Mouse (Mus musculus) neural tube, embryonic 13.5 days (tissue): ENCODE measurements at regions not wholly inside any gene's neighbourhood (a gene's known extent, or its start where the extent isn't known, plus 50 kb on each side); places are given as distances from the start of the nearest gene placed in this dataset.

ENCODE experiments used
- ATAC-seq: fragments of 200-750 bp; cut with Nextera tagmentation; 2 replicates; pipeline ENCODE4 v1.8.0; 2017; ENCODE audit warnings: low read depth, mild to moderate bottlenecking, moderate TSS enrichment, moderate library complexity
- H3K27ac ChIP-seq: fragments of 300-500 bp; sonication (generic); replicated peaks from 2 replicates; pipeline ENCODE4 v1.5.1; 2015; ENCODE audit warnings: moderate library complexity, mild to moderate bottlenecking, inconsistent platforms
- H3K27me3 ChIP-seq: fragments of 300-500 bp; sonication (generic); 2 replicates; pipeline ENCODE4 v1.6.1; 2015; ENCODE audit warnings: mild to moderate bottlenecking, inconsistent platforms
- H3K36me3 ChIP-seq: fragments of 300-500 bp; sonication (generic); 2 replicates; pipeline ENCODE4 v1.6.1; 2015; ENCODE audit warnings: mild to moderate bottlenecking, inconsistent platforms
- H3K4me1 ChIP-seq: fragments of 300-500 bp; sonication (generic); replicated peaks from 2 replicates; pipeline ENCODE4 v1.6.1; 2015; ENCODE audit warnings: inconsistent platforms
- H3K4me2 ChIP-seq: fragments of 300-500 bp; sonication (generic); 2 replicates; pipeline ENCODE4 v1.6.1; 2015; ENCODE audit warnings: inconsistent platforms, mild to moderate bottlenecking, moderate library complexity
- H3K4me3 ChIP-seq: fragments of 300-500 bp; sonication (generic); 2 replicates; pipeline ENCODE4 v1.5.1; 2015; ENCODE audit warnings: mild to moderate bottlenecking, inconsistent platforms
- H3K9ac ChIP-seq: fragments of 300-500 bp; sonication (generic); 2 replicates; pipeline ENCODE4 v1.6.1; 2015; ENCODE audit warnings: moderate library complexity, mild to moderate bottlenecking, inconsistent platforms
- H3K9me3 ChIP-seq: fragments of 300-500 bp; sonication (generic); 2 replicates; pipeline ENCODE4 v1.6.1; 2016; ENCODE audit warnings: inconsistent platforms
- WGBS: fragments of 180-500 bp; shearing (Covaris S2); methylation state at CpG from one replicate; pipeline ENCODE4 v1.1.7; 2015; 5-methylcytosine and 5-hydroxymethylcytosine counted together

DNA sequence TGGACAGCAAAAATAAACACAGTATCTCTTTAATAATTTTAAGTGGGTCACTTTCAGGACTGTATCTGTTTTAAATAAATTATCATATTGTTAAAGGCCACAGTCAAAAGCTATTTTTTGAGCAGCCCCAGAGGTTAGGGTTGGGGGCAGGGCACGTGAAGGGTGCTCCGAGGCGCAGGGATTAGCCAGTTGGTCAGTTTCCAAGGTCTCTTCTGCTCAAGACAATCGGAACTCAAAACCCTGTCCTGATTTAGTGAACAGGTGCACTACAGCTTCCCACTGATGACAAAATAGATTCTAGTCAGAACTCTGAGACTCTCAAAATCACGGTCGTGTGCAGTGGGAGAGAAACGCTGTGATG is 337.3 kb upstream of the 4930535I16Rik start:
- no peak for ATAC-seq
- H3K4me2 ChIP-seq, result no peak overlapping the region
- no peak overlapping the region for H3K27ac ChIP-seq
- H3K9me3 ChIP-seq, result no peaks in the 10 kb centered on the region
- H3K4me3 ChIP-seq, result no peak overlapping the region
- H3K4me1 ChIP-seq, result peaks cover 27% of the 10 kb centered on the region
- H3K27me3 ChIP-seq, result peaks cover 56% of the 10 kb centered on the region
- no peak overlapping the region for H3K9ac ChIP-seq
- WGBS, result 46% methylated on average over 7 of the region's 7 CpGs
- H3K36me3 ChIP-seq, result no peaks in the 10 kb centered on the region

DNA sequence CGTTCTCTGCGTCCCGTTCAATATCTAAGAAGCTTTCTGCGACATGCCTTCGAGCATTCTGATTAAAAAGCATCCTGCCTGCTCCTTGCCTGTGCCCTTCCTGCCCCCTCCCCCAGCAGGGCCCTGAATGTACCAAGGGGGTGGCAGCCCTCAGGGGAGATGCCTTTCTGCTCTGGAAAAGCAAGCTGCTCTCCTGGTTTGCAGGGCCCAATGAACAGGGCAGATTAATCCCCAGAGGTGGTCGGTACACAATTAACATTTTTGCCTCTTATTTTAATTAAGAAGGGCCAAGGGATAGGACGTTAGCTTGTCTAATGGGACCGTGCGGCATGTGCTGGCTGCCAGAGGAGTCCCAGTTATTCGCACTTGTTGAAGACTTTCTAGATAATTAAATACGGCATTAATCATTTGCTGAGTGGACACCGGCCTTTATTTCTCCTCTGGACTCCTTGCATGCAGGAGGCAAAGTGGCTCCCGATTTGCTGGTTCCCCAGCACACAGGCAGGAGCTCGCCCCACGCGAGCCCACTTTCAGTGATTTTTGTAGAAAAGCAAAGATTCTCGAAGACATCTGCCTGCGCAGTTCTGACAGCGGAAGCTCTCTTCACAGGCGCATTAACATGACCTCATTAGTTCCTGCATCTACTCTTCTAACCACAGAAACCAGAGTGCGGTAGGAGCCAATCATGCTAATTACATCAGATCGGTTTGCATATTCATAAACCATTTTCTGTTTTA is 336.8 kb upstream of the 4930535I16Rik start:
- H3K4me2 ChIP-seq, result peak overlapping the region; percentile 12; the same call in 1 of the 2 replicates
- peaks cover 27% of the 10 kb centered on the region for H3K4me1 ChIP-seq
- H3K36me3 ChIP-seq, result no peaks in the 10 kb centered on the region
- H3K27ac ChIP-seq, result no peak overlapping the region
- H3K4me3 ChIP-seq, result no peak overlapping the region
- H3K9ac ChIP-seq, result no peak overlapping the region
- H3K9me3 ChIP-seq, result no peaks in the 10 kb centered on the region
- 27% methylated on average over 22 of the region's 22 CpGs for WGBS
- ATAC-seq, result 0 out of 2 replicates have a peak, but pooled peaks have one; percentile 46
- H3K27me3 ChIP-seq, result peaks cover 60% of the 10 kb centered on the region

DNA sequence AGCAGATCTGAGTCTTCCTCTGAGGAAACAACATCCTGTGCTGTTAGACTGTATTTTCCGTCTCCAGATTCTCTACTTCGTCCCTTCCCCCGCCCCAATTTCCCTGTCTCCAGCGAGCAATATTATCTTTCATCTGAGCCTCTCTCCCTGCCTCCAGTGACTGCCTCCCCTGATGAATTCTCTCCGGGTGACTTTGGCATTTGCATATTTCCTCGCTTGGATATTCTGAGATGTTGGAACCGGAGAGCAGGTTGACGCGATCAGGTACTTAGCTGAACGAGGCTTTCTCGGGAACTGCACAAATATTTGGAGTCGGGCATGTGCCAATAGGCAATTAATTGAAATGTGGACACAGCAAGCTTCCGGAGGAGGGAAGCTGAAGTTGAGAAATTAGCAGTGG is 323.8 kb upstream of the 4930535I16Rik start:
- H3K27me3 ChIP-seq, result peaks cover 40% of the 10 kb centered on the region
- H3K9ac ChIP-seq, result 0 out of 2 replicates have a peak overlapping the region, but pooled peaks have one; percentile 26
- 0 out of 2 replicates have a peak overlapping the region, but pooled peaks have one; percentile 42 for H3K27ac ChIP-seq
- H3K4me2 ChIP-seq, result 0 out of 2 replicates have a peak overlapping the region, but pooled peaks have one; percentile 21
- no peak overlapping the region for H3K4me3 ChIP-seq
- peaks cover 39% of the 10 kb centered on the region for H3K4me1 ChIP-seq
- no peaks in the 10 kb centered on the region for H3K36me3 ChIP-seq
- ATAC-seq, result no peak
- no peaks in the 10 kb centered on the region for H3K9me3 ChIP-seq
- WGBS, result 35% methylated on average over 13 of the region's 13 CpGs

DNA sequence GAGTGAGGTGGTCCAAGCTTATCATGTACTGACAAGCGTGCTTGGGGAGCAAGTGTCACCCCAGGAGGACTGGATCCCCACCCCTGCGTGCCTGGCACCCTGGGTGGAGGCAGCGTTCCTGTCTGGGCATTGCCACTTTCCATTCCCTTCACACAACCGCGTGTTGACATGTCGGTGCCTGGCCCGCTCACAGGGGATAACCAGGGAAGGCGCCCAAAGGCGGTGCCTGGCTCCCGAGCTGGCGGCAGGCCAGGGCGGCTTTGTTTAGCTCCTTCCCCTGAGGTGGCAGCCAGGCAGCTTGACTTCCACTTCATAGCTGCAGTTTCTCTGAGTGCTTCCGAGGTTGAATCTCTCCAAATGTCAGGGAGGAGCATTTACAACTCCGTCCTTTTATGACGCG is 318.7 kb upstream of the 4930535I16Rik start:
- H3K4me1 ChIP-seq, result peaks cover 30% of the 10 kb centered on the region
- no peak overlapping the region for H3K4me2 ChIP-seq
- H3K27me3 ChIP-seq, result peaks cover 63% of the 10 kb centered on the region
- H3K4me3 ChIP-seq, result no peak overlapping the region
- no peaks in the 10 kb centered on the region for H3K36me3 ChIP-seq
- 34% methylated on average over 16 of the region's 16 CpGs for WGBS
- no peak overlapping the region for H3K9ac ChIP-seq
- H3K27ac ChIP-seq, result no peak overlapping the region
- no peak for ATAC-seq
- no peaks in the 10 kb centered on the region for H3K9me3 ChIP-seq

DNA sequence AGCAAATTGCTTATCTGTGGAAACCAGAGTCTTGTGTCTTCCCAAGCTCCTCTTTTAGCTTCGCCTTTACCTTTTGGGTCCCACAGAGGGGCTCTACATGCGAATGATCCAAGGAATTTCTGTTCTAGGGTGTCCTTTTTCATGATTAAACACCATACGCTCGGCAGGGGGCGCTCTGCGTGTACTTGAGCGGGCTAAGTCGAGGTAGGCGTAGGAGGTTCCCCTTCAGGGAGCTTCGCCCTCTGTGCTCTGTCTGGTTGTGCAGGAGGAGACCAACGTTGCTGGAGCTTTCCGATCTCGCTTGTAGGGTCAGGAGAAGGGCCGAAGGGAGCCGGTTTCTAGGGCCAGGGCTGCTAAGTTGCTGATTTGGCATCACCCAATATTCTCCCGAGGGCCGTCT is 310.7 kb upstream of the 4930535I16Rik start:
- Histone ChIP-seq H3K4me1 (peaks cover 9% of the 10 kb centered on the region), H3K27me3 (peaks cover 61% of the 10 kb centered on the region), H3K4me2 (no peak overlapping the region), H3K27ac (no peak overlapping the region), H3K4me3 (no peak overlapping the region), H3K36me3 (no peaks in the 10 kb centered on the region), H3K9ac (no peak overlapping the region), H3K9me3 (no peaks in the 10 kb centered on the region)
- ATAC-seq, result no peak
- 13% methylated on average over 17 of the region's 17 CpGs for WGBS

DNA sequence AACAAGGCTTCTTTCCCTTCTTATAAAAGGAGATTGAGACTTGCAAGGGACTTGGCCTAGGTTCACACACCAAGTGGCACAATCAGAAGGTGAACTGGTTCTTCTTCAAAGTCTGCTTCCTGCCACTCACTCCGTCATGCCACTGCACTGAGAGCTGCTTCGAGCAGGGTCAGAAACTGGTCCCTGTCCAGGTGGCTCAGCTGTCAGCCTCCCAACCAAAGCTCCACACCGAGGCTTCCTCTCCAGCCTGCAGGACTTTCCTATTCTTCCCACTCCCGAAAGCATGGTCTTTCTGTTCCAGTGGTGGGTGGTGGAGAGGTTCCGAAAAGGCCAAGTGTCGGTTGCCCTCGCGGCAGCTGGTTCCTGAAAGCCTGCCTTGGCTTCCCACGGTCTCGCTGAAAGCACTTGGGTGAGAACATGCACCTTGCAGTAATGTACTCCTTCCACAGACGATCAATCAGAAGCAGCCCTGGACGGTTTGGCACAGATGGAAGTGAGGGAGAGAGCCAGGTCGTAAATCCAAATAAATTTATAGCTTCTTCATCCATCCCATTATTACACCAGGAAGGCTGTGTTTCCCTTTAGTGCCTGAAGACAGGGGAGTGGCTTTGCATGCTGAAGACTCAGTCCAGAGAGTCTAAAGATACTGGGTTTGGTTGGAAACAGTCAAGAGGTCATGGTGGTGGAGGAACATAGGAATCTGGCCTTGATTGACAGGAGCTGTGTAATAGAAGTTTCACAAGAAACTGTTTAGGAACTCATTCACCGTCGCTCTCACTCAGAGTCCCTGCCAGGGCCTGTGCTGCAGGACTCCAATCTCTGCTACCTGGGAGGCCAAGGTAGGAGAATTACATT is 306.1 kb upstream of the 4930535I16Rik start:
- Histone ChIP-seq H3K4me1 (peaks cover 17% of the 10 kb centered on the region), H3K9me3 (no peaks in the 10 kb centered on the region), H3K9ac (no peak overlapping the region), H3K36me3 (no peaks in the 10 kb centered on the region), H3K4me3 (no peak overlapping the region), H3K4me2 (no peak overlapping the region), H3K27ac (0 out of 2 replicates have a peak overlapping the region, but pooled peaks have one; percentile 1), H3K27me3 (peaks cover 46% of the 10 kb centered on the region)
- ATAC-seq, result peak; percentile 52; the same call in 1 of the 2 replicates
- WGBS, result 54% methylated on average over 15 of the region's 15 CpGs

DNA sequence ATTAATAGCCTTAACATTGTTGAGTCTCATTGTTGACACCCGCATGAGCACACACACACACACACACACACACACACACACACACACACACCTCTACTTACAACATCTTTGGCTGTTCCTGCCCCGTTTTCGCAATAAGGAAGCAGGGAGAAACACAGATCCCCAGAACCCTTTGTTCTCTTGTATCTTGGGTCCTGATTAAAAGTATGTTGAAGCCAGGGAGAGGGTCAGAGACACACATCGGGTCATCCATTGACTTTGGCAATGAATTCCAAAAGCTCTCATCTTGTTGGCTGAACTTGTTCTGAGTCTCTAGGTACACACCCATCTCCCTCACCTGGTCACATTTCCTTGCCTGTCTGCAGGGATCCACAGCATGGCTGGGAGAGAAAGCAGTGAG is 303.9 kb upstream of the 4930535I16Rik start:
- WGBS, result 88% methylated on average over 4 of the region's 4 CpGs
- no peak overlapping the region for H3K4me2 ChIP-seq
- H3K9me3 ChIP-seq, result no peaks in the 10 kb centered on the region
- H3K27me3 ChIP-seq, result peaks cover 32% of the 10 kb centered on the region
- H3K27ac ChIP-seq, result no peak overlapping the region
- H3K4me1 ChIP-seq, result peaks cover 27% of the 10 kb centered on the region
- H3K4me3 ChIP-seq, result no peak overlapping the region
- H3K9ac ChIP-seq, result no peak overlapping the region
- no peaks in the 10 kb centered on the region for H3K36me3 ChIP-seq
- no peak for ATAC-seq

DNA sequence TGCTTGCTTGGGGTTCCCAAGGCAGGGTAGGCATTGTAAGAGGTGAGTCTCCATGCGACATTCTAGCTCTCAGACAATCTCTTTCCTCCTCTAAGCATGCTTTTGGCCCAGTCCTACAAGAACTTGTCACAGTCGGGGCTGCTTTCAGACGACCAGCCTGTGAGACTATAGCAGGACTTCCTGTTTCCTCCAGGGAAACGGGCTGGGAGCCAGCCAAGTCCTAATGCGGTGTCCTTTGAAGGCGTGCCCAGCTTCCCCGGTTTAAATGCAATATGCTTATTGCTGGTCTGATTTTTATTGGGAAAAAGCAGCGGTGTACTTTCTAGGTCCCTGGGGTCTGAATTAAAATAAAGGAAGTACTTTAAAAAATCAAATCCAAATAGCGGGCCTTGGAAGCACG is 299.4 kb upstream of the 4930535I16Rik start:
- no peaks in the 10 kb centered on the region for H3K9me3 ChIP-seq
- H3K36me3 ChIP-seq, result no peaks in the 10 kb centered on the region
- H3K4me3 ChIP-seq, result no peak overlapping the region
- ATAC-seq, result no peak
- H3K27me3 ChIP-seq, result peaks cover 24% of the 10 kb centered on the region
- peaks cover 21% of the 10 kb centered on the region for H3K4me1 ChIP-seq
- 26% methylated on average over 10 of the region's 10 CpGs for WGBS
- no peak overlapping the region; the same call in 1 of the 2 replicates for H3K4me2 ChIP-seq
- no peak overlapping the region for H3K9ac ChIP-seq
- no peak overlapping the region for H3K27ac ChIP-seq

DNA sequence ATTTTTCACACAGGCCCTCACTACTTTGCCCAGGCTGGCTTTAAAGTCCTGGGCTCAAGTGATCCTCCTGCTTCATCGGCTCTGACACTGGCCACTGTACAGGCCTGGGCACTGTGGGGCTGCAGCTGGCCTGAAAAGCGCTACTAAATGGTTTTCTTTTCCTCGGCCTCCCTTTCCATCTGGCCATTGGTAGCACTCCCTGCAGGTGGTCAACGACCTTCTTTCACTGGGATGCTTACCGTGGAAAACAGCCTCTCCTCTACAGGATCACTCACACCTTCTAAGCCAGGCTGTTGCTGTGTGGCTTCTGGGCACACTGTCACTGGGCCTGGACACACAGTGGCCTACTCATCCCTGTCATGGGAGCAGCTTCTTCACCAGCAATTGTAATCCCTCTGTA is 298.5 kb upstream of the 4930535I16Rik start:
- peaks cover 19% of the 10 kb centered on the region for H3K4me1 ChIP-seq
- 16% methylated on average over 5 of the region's 5 CpGs for WGBS
- no peaks in the 10 kb centered on the region for H3K36me3 ChIP-seq
- H3K4me2 ChIP-seq, result no peak overlapping the region
- no peaks in the 10 kb centered on the region for H3K9me3 ChIP-seq
- H3K27me3 ChIP-seq, result peaks cover 30% of the 10 kb centered on the region
- no peak overlapping the region for H3K27ac ChIP-seq
- no peak for ATAC-seq
- H3K4me3 ChIP-seq, result no peak overlapping the region
- H3K9ac ChIP-seq, result no peak overlapping the region

DNA sequence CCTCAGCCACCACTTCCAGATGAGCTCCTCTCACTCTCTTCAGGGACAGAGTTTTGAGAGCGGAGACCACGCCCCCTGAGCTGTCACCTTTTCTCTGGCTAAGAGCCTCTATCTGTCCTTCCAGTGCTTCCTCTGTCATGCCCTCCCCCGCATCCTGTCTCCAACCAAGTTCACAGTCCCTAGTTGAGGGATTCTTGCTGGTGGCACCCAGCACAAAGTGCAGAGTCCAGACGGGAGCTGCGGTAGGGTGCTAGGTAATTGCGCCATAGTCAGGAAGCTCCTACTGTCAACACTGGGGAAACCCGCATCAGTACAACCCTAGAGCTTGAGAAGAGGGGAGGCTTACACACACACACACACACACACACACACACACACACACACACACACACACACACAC is 297.3 kb upstream of the 4930535I16Rik start:
- Histone ChIP-seq H3K27ac (no peak overlapping the region), H3K4me1 (peaks cover 15% of the 10 kb centered on the region), H3K27me3 (peaks cover 30% of the 10 kb centered on the region), H3K9me3 (no peaks in the 10 kb centered on the region), H3K36me3 (no peaks in the 10 kb centered on the region), H3K9ac (no peak overlapping the region), H3K4me3 (no peak overlapping the region), H3K4me2 (no peak overlapping the region)
- 88% methylated on average over 7 of the region's 7 CpGs for WGBS
- ATAC-seq, result no peak

DNA sequence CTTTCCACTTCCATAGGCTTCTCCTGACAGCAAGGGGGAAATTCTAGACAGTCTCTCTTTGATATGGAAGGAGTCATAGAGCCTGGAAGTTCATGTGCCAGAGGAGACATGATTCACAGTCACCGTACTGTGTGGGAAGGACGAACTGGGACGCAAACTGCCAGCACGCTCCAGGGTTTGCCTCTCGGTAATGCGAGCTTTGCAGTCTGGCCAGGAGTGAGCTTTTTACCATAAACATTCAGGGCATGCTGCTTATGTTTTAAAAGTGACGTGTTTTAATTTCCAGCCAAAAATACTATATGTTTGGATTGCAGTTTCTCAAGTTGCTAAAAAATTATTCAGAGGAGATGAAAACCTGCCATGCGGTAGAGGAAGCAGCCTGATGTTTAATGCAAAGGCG is 292.3 kb upstream of the 4930535I16Rik start:
- H3K4me3 ChIP-seq, result no peak overlapping the region
- H3K4me1 ChIP-seq, result no peaks in the 10 kb centered on the region
- H3K36me3 ChIP-seq, result no peaks in the 10 kb centered on the region
- no peak overlapping the region for H3K4me2 ChIP-seq
- peaks cover 26% of the 10 kb centered on the region for H3K27me3 ChIP-seq
- H3K27ac ChIP-seq, result no peak overlapping the region
- H3K9me3 ChIP-seq, result no peaks in the 10 kb centered on the region
- 92% methylated on average over 9 of the region's 9 CpGs for WGBS
- no peak for ATAC-seq
- no peak overlapping the region for H3K9ac ChIP-seq

DNA sequence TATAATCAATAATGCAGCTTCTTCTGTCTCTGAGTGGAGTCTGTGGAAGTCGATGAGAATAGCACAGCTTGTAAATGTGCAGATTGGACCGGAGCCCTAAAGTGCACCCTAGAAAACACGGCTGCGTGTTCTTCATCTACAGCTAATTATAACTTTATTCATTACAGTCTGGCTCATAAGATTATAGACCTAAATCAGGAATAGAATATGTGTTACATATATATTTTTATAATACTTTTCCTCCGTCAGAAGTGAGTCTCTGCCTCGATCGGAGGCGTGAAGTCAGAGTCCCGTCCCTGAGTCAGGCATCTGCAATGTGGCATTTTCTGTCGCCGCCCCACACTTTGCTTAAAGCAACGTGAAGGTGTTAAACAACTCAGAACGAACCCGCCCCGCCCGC is 288.7 kb upstream of the 4930535I16Rik start:
- no peak overlapping the region for H3K4me3 ChIP-seq
- H3K9ac ChIP-seq, result no peak overlapping the region
- H3K4me2 ChIP-seq, result no peak overlapping the region
- H3K4me1 ChIP-seq, result no peaks in the 10 kb centered on the region
- 87% methylated on average over 16 of the region's 16 CpGs for WGBS
- ATAC-seq, result no peak
- no peak overlapping the region for H3K27ac ChIP-seq
- H3K9me3 ChIP-seq, result no peaks in the 10 kb centered on the region
- H3K36me3 ChIP-seq, result no peaks in the 10 kb centered on the region
- H3K27me3 ChIP-seq, result peaks cover 14% of the 10 kb centered on the region; the same call in 1 of the 2 replicates
